Mouse (Mus musculus): ENCODE measurements at regions not wholly inside any gene's neighbourhood (a gene's known extent, or its start where the extent isn't known, plus 50 kb on each side); places are given as distances from the start of the nearest gene placed in this dataset.

GRCm38 (mm10) chr16:51457166-51457565 lies 573.9 kb upstream of the Cblb start:
- no peak for DNase-seq

GRCm38 (mm10) chr16:51475690-51476089 lies 555.3 kb upstream of the Cblb start:
- DNase-seq: no peak

- DNase-seq: no peak
Observed at GRCm38 (mm10) chr16:51496096-51496495, 534.9 kb upstream of the Cblb start.

- DNase-seq: no peak
Observed at GRCm38 (mm10) chr16:51497777-51498176, 533.2 kb upstream of the Cblb start.

- no peak for DNase-seq
Observed at GRCm38 (mm10) chr16:51517079-51517478, 513.9 kb upstream of the Cblb start.

GRCm38 (mm10) chr16:51520762-51521161 lies 510.3 kb upstream of the Cblb start:
- DNase-seq: no peak

GRCm38 (mm10) chr16:51521317-51522092 lies 509.5 kb upstream of the Cblb start:
- no peak for DNase-seq

- DNase-seq: no peak
Observed at GRCm38 (mm10) chr16:51524023-51524422, 507.0 kb upstream of the Cblb start.

- no peak for DNase-seq
Observed at GRCm38 (mm10) chr16:51532496-51532895, 498.5 kb upstream of the Cblb start.

GRCm38 (mm10) chr16:51543769-51544168 lies 487.3 kb upstream of the Cblb start:
- DNase-seq: no peak

GRCm38 (mm10) chr16:51547032-51547431 lies 484.0 kb upstream of the Cblb start:
- DNase-seq: no peak

GRCm38 (mm10) chr16:51562866-51563658 lies 468.0 kb upstream of the Cblb start:
- DNase-seq: no peak

- DNase-seq: no peak
Observed at GRCm38 (mm10) chr16:51564064-51564463, 467.0 kb upstream of the Cblb start.

GRCm38 (mm10) chr16:51577915-51578593 lies 453.0 kb upstream of the Cblb start:
- DNase-seq: no peak

GRCm38 (mm10) chr16:51580525-51580924 lies 450.5 kb upstream of the Cblb start:
- DNase-seq: no peak

GRCm38 (mm10) chr16:51589924-51590397 lies 441.1 kb upstream of the Cblb start:
- no peak for DNase-seq

GRCm38 (mm10) chr16:51617579-51617978 lies 413.4 kb upstream of the Cblb start:
- DNase-seq: no peak

- no peak for DNase-seq
Observed at GRCm38 (mm10) chr16:51646646-51647045, 384.4 kb upstream of the Cblb start.

- no peak for DNase-seq
Observed at GRCm38 (mm10) chr16:51650100-51650499, 380.9 kb upstream of the Cblb start.

GRCm38 (mm10) chr16:51650683-51651082 lies 380.3 kb upstream of the Cblb start:
- no peak for DNase-seq

- no peak for DNase-seq
Observed at GRCm38 (mm10) chr16:51661693-51662092, 369.3 kb upstream of the Cblb start.

- DNase-seq: no peak
Observed at GRCm38 (mm10) chr16:51664325-51664724, 366.7 kb upstream of the Cblb start.

- DNase-seq: no peak
Observed at GRCm38 (mm10) chr16:51675101-51675500, 355.9 kb upstream of the Cblb start.

Measured in thymus, postnatal 25 days (tissue).